Mouse (Mus musculus): ENCODE measurements at regions not wholly inside any gene's neighbourhood (a gene's known extent, or its start where the extent isn't known, plus 50 kb on each side); places are given as distances from the start of the nearest gene placed in this dataset.

DNA sequence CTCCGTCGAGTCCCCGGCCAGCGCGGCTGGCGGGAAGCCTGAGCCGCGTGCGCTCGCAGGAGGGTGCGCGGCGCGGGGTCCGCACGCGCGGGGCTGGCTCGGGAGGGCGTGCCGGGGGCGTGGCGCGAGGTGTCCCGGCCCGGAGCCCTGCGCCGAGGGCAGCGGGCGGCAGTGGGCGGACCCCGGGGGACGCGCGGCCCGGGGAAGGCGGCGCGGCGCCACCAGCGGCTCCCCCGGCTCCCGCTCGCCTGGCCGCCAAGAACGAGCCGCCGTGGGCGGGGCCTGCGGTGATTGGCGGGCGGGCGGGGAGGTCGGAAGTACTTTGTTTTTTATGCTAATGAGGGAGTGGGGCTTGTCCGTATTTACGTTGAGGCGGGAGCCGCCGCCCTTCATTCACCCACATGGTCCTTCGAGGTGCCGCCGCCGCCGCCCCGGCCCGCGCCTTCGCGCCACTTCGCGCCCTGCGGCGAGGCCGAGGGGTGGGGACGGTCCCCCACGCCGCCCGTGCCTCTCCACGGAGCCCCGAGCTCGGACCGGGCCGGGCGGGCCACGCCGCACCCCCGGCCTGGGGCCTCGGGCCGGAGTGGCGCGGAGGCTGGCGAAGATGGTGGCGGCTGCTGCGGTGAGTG, 51.3 kb upstream of the Gpc5 start:
- TF ChIP-seq CTCF (IDR thresholded peaks at IDR 0.05; ENCODE audit: insufficient read depth, low read depth, low read length) (no peak), POLR2A (IDR thresholded peaks at IDR 0.05; ENCODE audit: insufficient read depth, low read depth, low read length) (no peak; the same call in 1 of the 2 replicates)
